Mouse (Mus musculus): ENCODE measurements around the gene Srr. TPM values are rescaled to one million over a fixed set of nuclear protein-coding genes. Genes with fewer than 3 reads are reported as not detected.

The Srr gene
- polyA plus RNA-seq, 1 experiment: 53.3 TPM

DNA sequence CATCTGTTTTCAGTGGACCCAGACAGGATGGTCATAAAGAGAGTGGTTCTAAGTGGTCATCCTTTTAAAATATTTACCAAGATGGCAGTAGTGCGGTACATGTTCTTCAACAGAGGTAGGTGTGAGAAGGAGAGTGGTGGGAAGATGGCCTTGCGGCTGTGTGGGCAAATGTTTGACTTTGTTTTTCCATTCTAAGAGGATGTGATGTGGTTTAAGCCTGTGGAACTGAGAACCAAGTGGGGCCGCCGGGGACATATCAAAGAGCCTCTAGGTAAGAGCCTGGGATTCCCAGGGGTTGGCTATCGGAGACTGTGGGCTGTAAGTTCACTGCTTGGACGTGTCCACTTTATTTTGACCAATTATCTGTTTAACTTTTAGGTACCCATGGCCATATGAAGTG is 17.9 kb downstream of the Srr start:
- no peaks in the 10 kb centered on the region for H3K27me3 ChIP-seq (ENCODE audit: control insufficient read depth, insufficient read depth, low read length)
- H3K27ac ChIP-seq (ENCODE audit: control insufficient read depth, insufficient read depth, low read depth, low read length): no peak overlapping the region
- H3K36me3 ChIP-seq (ENCODE audit: control insufficient read depth, insufficient read depth, low read length): peaks cover 6% of the 10 kb centered on the region
- TF ChIP-seq POLR2A (IDR thresholded peaks at IDR 0.05; ENCODE audit: control insufficient read depth, low read depth, low read length) (no peak), CTCF (IDR thresholded peaks at IDR 0.05; ENCODE audit: control insufficient read depth, insufficient read depth, insufficient replicate concordance, low read depth, low read length) (no peak)
- no peak overlapping the region for H3K4me3 ChIP-seq (ENCODE audit: control insufficient read depth, low read depth, low read length)
- H3K4me1 ChIP-seq (ENCODE audit: control insufficient read depth, insufficient read depth, low read length): no peaks in the 10 kb centered on the region

GRCm38 (mm10) chr11:74902416-74902815 is 23.3 kb downstream of the Srr start:
- TF ChIP-seq POLR2A (IDR thresholded peaks at IDR 0.05; ENCODE audit: control insufficient read depth, low read depth, low read length) (no peak), CTCF (IDR thresholded peaks at IDR 0.05; ENCODE audit: control insufficient read depth, insufficient read depth, insufficient replicate concordance, low read depth, low read length) (no peak)
- no peaks in the 10 kb centered on the region; the same call in 1 of the 2 replicates for H3K4me1 ChIP-seq (ENCODE audit: control insufficient read depth, insufficient read depth, low read length)
- H3K27me3 ChIP-seq (ENCODE audit: control insufficient read depth, insufficient read depth, low read length): no peaks in the 10 kb centered on the region
- H3K27ac ChIP-seq (ENCODE audit: control insufficient read depth, insufficient read depth, low read depth, low read length): no peak overlapping the region
- no peaks in the 10 kb centered on the region; the same call in 1 of the 2 replicates for H3K36me3 ChIP-seq (ENCODE audit: control insufficient read depth, insufficient read depth, low read length)
- H3K4me3 ChIP-seq (ENCODE audit: control insufficient read depth, low read depth, low read length): no peak overlapping the region

DNA sequence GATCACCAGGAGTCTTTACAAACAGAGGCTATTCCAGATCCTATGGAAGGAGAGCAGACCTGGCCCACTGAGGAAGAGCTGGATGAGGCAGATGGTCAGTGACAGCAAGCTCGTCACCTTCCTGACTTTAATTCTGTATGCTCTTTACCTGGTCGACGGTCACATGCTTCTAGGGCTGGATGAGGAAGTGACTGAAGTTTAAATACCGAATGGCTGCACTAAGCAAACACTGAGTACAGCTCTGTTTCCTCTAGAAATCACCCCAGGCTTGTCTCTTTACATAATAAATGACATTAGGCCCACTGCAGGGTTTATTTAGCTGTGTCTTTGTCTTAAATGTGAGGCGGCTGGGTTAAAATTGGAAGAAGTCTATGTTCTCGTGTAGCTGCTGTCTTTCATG is 24.2 kb downstream of the Srr start:
- H3K27me3 ChIP-seq (ENCODE audit: control insufficient read depth, insufficient read depth, low read length): no peaks in the 10 kb centered on the region
- no peak overlapping the region for H3K4me3 ChIP-seq (ENCODE audit: control insufficient read depth, low read depth, low read length)
- no peak for TF ChIP-seq POLR2A (IDR thresholded peaks at IDR 0.05; ENCODE audit: control insufficient read depth, low read depth, low read length)
- no peak for TF ChIP-seq CTCF (IDR thresholded peaks at IDR 0.05; ENCODE audit: control insufficient read depth, insufficient read depth, insufficient replicate concordance, low read depth, low read length)
- H3K27ac ChIP-seq (ENCODE audit: control insufficient read depth, insufficient read depth, low read depth, low read length): no peak overlapping the region
- no peaks in the 10 kb centered on the region; the same call in 1 of the 2 replicates for H3K36me3 ChIP-seq (ENCODE audit: control insufficient read depth, insufficient read depth, low read length)
- peaks cover 2% of the 10 kb centered on the region; the same call in 1 of the 2 replicates for H3K4me1 ChIP-seq (ENCODE audit: control insufficient read depth, insufficient read depth, low read length)

DNA sequence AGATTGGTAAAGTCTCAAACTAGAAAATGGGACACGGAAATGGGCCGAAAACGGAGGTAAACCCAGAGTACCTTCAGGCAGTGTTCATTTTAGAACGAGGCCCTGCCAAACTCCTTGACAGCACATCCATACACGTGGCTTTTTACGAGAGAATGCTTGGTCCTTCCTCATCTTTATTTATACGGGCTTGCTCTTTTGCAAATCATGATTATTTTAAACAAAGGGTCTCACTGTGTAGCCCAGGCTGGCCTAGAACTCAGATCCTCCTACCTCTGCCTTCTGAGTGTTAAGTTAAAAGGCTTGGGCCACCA is 27.3 kb downstream of the Srr start:
- H3K27ac ChIP-seq (ENCODE audit: control insufficient read depth, insufficient read depth, low read depth, low read length): peak overlapping the region; percentile 90; the same call in 1 of the 2 replicates
- no peaks in the 10 kb centered on the region for H3K36me3 ChIP-seq (ENCODE audit: control insufficient read depth, insufficient read depth, low read length)
- H3K4me3 ChIP-seq (ENCODE audit: control insufficient read depth, low read depth, low read length): peak overlapping the region; percentile 87
- peaks cover 6% of the 10 kb centered on the region for H3K4me1 ChIP-seq (ENCODE audit: control insufficient read depth, insufficient read depth, low read length)
- no peaks in the 10 kb centered on the region for H3K27me3 ChIP-seq (ENCODE audit: control insufficient read depth, insufficient read depth, low read length)
- TF ChIP-seq CTCF (IDR thresholded peaks at IDR 0.05; ENCODE audit: control insufficient read depth, insufficient read depth, insufficient replicate concordance, low read depth, low read length) (no peak), POLR2A (IDR thresholded peaks at IDR 0.05; ENCODE audit: control insufficient read depth, low read depth, low read length) (no peak)

GRCm38 (mm10) chr11:74897678-74898516 is 27.9 kb downstream of the Srr start, which contains the start of gene Tsr1:
Gene Tsr1 (plus strand): TSS chr11:74898071.
- Histone ChIP-seq H3K36me3 (ENCODE audit: control insufficient read depth, insufficient read depth, low read length) (no peaks in the 10 kb centered on the region), H3K4me1 (ENCODE audit: control insufficient read depth, insufficient read depth, low read length) (peaks cover 6% of the 10 kb centered on the region), H3K27me3 (ENCODE audit: control insufficient read depth, insufficient read depth, low read length) (no peaks in the 10 kb centered on the region), H3K4me3 (ENCODE audit: control insufficient read depth, low read depth, low read length) (peak within 1 kb of the TSS; percentile 87), H3K27ac (ENCODE audit: control insufficient read depth, insufficient read depth, low read depth, low read length) (peak within 1 kb of the TSS; percentile 90)
- TF ChIP-seq CTCF (IDR thresholded peaks at IDR 0.05; ENCODE audit: control insufficient read depth, insufficient read depth, insufficient replicate concordance, low read depth, low read length) (no peak), POLR2A (IDR thresholded peaks at IDR 0.05; ENCODE audit: control insufficient read depth, low read depth, low read length) (peak; percentile 71)

DNA sequence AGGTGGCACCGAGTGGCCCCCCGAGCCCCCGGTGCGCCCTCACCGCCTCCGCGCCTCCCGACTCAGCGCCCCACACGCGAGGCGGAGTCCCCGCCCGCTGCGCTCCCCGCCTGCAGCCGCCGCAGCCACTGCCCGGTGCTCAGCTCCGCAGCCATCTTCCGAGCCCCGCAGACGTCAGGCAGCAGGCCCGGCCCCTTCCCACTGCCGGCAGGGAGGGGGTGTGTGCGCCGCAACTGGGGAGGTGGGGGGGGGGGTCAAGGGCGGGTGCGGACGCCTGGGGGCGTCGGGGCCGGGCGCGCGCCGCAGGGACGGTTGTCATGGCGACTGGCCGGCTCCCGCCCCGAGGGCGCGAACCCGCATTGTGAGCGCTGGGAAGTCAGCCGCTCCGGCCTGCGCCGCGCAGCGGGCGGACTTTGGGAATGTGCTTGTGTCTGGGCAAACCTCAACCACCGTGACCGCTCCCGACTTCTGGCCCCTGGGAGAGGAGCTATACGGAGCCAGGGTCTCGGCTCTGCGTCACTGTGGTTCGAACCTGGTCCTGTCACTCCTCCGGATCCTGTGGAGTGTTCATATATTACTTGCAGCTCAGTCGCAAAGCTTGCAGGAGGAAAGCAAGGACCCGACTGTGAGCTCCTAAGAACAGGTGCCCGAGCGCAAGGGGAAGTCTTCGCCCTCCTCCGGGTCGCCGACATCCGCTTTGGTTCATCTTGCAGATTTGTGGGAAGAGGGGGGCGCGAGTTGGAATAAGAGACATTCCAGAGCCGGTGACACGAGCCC is 28.7 kb downstream of the Srr start, which contains the start of gene Sgsm2:
Gene Sgsm2, minus strand, starts transcription at position 160 of the 777 bp plus-strand sequence.
- Histone ChIP-seq H3K4me1 (ENCODE audit: control insufficient read depth, insufficient read depth, low read length) (peaks cover 6% of the 10 kb centered on the region), H3K36me3 (ENCODE audit: control insufficient read depth, insufficient read depth, low read length) (no peaks in the 10 kb centered on the region), H3K4me3 (ENCODE audit: control insufficient read depth, low read depth, low read length) (peak within 1 kb of the TSS; percentile 87), H3K27ac (ENCODE audit: control insufficient read depth, insufficient read depth, low read depth, low read length) (peak within 1 kb of the TSS; percentile 90), H3K27me3 (ENCODE audit: control insufficient read depth, insufficient read depth, low read length) (no peaks in the 10 kb centered on the region)
- TF ChIP-seq POLR2A (IDR thresholded peaks at IDR 0.05; ENCODE audit: control insufficient read depth, low read depth, low read length) (peak; percentile 2; the same call in 1 of the 2 replicates), CTCF (IDR thresholded peaks at IDR 0.05; ENCODE audit: control insufficient read depth, insufficient read depth, insufficient replicate concordance, low read depth, low read length) (no peak)
